Mouse (Mus musculus): ENCODE results near the gene Mmp21.

Mmp21 gene

GRCm38 (mm10) chr7:133662467-133662866, 17.4 kb downstream of the Mmp21 start:
- no peak for DNase-seq (ENCODE audit: low read depth, low spot score)

DNA sequence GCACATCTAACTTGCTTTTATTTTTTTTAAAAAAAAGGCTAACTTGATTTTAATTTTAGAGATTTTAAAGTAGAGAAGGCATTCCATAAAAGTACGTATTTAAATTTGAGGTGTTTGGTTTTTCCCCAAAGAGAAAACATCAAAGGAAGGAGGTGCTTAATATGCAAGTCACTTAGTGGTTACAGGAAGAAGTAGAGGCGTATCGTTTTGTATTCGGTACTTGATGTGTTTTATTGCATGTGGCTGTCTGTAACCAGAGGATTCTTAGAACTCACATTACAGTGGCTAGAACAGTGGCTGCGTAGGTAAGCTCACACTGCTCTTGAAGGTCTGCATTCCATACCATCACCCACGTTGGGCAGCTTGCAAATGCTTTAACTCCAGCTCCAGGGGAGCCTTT, 34.1 kb downstream of the Mmp21 start:
- no peak for DNase-seq (ENCODE audit: low read depth, low spot score)

- DNase-seq (ENCODE audit: low read depth, low spot score), result no peak
These were observed 41.0 kb downstream of the Mmp21 start for GRCm38 (mm10) chr7:133638821-133639220.

DNA sequence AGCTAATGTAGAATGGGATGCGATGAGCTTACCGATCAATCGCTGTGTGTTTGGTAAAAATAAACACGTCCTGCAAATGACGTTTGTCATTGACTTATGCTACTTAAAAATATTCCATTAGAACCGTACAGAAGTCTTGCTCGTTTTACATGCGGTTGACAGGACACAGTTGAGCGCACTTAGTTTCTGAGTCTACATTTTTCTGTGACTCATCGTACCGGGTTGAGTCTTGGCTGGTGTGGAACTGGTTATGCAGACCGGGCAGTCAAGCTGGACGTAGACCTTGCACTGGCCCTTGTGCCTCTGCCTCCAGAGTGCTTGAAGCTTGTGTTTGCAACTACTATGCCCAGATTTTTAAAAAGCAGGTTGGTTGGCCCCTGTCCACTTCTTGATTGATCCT, 41.6 kb downstream of the Mmp21 start:
- no peak for DNase-seq (ENCODE audit: low read depth, low spot score)

DNA sequence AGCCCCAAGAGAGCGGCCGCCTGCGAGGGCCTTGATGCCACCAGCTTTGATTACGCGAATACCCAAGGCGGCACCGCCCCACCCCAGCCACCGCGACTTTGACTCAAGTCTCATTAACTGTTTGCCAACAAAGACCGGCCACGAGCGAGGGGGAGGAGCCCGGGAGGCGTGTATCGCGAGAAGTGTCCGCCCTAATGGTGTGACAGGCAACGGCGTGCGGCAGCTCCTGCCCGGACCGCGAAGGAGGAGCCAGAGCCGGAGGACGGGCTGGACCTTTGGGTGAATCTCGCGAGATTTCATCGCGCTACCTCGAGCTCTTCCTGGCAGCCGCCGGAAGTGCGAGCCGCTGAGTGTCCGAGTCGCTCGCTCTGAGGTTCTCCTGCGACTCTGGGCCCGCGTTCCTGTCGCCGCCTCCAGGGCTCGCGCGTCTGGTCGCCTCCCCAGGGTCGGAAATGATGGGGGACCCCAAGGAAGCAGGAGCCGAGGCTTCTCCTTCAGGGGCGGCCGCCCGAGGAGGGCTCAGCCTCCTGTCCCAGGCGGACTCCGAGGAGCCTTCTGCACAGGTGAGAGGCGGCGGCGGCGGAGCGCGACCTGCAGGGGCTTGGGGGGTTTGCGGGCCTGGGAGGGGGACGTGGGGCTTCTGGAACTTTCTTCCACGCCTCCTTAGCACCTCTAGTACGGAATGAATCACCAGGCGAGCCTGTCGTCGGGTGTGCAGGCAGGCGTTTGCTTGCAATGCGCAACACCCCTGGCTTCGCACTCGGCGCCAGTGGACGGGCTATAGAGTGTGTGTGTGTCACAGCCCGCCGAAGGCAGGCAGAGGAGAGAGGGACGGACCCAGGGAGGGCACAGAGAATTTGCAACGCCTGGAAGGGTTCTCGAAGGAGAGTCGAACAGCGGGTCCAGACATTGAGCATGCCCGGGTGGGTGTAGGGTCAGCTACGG, 42.2 kb downstream of the Mmp21 start, which contains the start of gene Edrf1:
TSS of gene Edrf1 (plus strand) at position 183 of the 945 bp plus-strand sequence.
- DNase-seq (ENCODE audit: low read depth, low spot score), result peak; percentile 99

DNA sequence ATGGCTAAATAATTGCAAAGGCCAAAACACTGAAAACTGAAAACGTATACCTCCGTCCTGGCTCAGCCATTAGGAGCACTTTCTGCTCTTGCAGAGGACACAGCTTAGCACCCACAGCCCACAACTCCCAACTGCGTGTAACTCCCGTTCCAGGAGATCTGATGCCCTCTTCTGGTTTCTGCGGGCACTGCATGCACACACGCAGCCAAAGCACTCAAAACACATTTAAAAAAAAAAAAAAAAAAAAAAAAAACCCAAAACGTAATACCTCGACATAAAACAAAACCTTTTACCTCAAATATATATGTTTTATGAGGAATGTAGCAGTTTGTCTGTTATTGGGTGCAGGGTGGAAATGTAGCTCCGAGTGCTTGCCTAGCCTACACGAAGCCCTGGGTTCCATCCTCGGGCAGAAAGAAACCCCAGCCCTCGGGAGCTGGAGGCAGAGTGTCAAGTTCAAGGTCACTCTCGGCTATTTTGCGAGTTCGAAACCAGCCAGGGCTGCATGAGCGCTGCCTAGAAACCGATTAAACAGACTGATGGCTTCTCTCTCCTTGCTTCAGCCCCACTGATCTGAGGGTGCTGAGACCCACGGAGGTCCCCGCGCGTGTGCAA, 43.0 kb downstream of the Mmp21 start:
- DNase-seq (ENCODE audit: low read depth, low spot score), result peak; percentile 87

DNA sequence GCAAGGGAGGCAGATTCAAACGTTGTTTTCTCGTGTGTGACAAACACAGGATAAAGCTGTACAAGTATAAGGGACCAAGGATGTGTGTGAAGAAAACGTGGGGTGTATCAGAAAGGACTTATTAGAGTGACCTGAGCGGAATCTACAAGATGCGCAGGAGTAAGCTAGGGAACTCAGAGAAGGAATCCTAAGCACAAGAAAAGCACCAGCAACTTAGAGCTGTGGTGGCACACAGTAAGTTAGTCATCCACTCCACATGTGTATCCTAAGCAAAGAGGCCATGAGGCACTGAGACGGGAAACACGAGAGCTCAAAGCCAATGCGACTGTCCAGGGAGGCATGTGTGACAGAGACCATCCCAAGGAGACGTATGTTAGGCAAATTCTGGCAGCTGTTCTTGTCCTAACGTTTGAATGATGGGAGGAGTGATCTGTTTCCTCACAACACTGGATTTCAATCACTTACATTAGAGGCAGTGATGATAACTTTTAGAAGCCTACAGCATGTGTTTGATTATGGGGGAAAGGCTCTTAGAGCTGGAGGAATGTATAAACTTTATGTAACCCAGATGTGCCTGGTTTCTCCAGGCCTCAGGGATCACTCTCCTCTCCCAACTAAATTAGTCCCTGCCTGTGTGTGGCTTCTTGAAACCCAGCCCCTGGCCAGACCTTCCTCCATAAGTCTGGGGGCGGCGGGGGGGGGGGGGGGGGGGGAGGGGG, 44.8 kb downstream of the Mmp21 start:
- no peak for DNase-seq (ENCODE audit: low read depth, low spot score)

DNA sequence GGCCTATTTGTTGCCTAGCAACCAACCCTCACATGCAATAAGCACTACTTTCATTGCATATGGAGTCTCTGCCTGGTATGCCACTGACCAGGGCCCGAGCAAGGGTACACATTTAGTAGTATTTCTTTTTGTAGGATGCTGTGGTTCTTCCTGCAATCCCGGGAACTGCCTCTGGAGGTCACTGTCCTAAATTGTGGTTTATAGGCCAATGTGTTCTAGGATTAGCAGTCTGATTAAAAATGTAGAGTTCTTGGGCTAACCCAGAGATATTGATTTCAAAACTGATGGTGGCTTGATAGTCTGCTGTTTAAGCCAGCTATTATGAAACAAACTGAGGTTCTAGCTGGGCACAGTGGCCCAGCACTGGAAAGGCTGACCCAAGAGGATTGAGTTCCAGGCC, 47.4 kb downstream of the Mmp21 start:
- peak; percentile 52 for DNase-seq (ENCODE audit: low read depth, low spot score)

GRCm38 (mm10) chr7:133630821-133631220, 49.0 kb downstream of the Mmp21 start:
- DNase-seq (ENCODE audit: low read depth, low spot score), result no peak

DNA sequence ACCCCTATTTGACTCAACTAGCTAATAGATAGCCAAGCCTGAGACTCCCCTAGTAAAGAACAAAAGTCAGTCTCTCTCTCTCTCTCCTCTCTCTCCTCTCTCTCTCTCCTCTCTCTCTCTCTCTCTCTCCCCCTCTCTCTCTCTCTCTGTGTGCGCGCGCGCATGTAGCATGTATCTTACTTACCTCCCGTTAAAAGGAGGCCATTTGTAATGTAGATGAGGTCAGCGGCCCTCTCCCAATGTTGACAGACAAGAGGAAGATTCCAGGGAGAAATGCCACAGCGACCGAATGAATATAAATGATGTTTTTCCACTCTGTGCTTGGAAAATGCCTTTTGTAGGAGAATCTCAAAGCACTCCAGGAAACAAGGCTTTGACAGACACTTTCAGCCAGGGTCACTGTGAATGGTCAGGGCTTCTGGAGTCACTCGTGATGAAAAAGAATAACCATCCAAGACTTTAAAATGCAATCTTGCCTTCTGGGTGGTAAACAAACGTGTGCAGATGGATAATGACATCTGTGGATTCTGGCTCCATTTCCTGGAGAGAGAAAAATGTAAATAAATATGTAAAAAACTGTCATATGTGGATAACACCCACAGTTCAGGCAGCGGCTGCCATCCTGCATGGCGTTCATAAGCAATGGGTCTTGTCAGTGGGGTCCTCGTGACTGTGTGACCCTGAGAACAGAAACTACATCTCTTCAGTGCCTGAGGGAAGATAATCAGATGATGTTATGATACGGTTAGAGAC, 52.5 kb downstream of the Mmp21 start:
- no peak for DNase-seq (ENCODE audit: low read depth, low spot score)

Measured in A20 (cell line).